Mouse (Mus musculus) T-helper 17 cell (primary cell): ENCODE measurements around the gene Psd.

Source experiments
- in situ Hi-C, 2 experiments: fragments of 300-600 bp; cut with MboI, MseI; formaldehyde crosslinking; loops; 1 replicate in 1 of 2; 2 replicates in 1 of 2; pipeline ENCODE4 v1.15.1; 2025; ENCODE audit warnings: high pct_unique_total_duplicates in 2 of 2

Gene Psd

GRCm38 (mm10) chr19:46322144-46322995, 4.6 kb downstream of the Psd start:
- in situ Hi-C loops = no loop called here

DNA sequence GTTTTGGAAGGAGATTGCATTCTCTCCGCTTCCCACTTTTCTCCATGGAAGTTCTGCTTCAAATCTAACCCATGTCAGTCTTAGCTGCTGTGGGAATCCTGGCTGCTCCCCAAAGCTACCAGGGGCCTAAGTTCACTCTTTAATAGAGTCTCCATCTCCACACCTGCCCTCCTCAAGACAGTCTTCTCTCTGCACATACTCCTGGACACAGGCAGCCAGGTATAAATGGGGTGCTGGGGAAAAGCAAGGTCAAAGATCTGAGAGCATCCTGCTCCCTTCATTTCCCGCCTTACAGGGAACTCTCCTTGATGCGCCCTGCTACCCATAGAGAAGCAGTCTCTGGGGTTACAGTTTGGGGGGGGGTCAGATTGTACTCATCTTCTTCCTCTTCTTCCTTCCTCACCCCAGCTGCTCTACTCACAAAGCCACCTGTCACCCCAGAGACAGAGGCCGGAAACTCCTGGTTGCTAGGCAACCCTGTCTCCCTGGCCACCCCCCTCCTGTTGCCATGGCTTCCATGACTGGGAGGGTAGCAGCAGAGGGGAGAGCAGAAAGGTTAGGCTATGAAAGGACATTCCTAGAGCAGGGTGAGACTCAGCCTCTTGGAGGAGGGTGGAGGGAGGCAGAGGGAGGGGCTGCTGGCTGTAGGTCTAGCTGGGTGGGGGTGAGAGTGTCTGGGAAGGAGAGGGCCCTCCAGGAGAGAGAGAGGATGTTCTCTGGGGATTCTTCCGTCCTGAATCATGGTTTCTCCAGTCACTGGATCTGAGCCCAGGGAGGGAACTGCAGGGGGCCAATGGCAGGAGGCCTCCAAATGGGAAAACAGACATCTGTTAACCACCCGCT, 5.6 kb downstream of the Psd start:
- in situ Hi-C loops = no loop called here

DNA sequence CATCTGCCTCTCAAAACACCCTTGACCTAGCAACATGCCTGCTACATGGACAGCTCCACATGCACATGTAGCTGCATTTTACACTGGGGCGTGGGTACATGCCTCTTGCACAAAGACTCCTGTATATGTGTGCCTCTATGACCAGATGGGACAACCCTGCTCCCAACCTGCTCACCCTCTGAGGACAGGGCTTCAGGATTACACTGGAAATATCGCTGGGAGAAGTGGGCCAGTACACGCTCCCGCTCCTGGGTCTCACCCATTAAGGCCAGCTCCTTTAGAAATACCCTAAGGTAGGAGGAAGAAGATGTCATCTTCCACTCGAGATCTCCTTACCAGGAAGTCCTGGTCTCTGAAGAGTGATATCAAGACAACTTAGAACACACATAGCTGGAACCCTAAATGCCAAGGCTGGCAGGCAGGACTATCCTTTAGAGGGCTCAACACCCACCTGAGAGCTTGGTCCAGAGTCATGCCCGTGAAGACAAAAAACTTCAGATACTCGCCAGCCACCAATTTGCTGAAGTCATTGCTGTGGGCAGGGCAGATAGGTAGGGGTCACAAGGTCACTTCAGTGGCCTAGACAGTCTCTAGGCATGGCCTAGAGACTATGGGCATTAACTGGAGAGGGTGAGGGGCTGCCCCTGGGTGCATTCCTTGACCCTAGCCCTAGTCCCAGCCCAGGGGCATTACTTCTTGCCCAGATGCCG, 6.7 kb downstream of the Psd start:
- in situ Hi-C loops = no loop called here

DNA sequence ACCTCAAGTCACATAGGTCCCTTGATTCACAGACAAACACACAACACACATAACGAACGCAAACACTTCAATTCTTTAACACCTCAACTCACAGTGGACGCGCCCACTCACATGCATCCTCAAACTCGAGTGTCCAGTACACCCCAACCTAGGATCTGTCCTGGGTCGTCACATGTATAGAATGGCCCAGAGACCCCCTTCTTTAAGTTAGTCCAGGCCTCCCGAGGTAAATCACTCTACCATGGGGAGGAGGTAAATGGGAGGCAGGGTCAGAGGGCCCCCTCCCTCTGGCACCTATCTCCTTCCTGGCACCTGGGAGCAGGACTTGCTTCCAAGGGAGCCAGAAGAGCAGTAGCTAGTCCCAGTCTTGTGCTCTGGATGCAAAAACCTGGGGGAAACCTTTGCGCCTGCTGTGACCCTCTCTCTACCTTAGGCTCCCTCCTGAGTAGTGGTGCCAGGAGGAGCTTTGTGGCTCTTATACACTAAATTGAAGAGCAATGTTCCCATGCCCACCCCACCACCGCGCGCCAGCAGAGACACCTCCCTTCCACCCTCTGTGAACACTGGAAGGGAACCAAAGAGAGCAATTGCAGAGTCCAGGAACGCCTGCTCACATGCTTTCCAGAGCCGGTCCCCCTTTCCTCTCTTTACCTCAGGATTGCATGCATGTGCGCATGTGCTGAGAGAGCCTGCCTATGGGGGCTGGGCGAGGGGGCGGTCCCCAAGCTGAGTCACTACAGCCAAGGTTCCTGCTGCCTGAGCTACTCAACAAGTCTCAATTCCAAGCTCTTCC, 8.2 kb downstream of the Psd start:
- in situ Hi-C loops = no loop called here

DNA sequence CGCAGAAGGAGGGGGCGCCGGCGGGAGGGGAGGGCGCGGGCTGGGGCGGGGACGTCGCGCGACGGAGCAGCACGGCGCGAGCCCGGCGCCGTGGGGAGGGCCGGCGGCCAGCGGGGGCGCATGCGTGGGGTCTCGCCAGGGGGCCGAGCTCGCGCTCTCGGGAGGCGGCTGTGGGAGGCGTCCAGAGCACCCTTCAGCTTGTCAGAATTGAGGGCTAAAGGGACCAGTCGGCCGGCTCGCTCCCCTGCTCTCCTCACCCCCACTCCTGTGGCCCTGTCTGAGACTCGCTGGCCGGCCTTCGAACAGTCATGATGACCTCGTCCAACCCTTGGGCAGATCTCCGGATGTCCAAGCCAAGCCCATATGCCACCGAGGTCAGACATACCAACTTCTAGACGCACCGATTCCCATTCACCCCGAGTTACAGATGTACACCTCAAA, 8.9 kb downstream of the Psd start:
- in situ Hi-C loops = no loop called here

DNA sequence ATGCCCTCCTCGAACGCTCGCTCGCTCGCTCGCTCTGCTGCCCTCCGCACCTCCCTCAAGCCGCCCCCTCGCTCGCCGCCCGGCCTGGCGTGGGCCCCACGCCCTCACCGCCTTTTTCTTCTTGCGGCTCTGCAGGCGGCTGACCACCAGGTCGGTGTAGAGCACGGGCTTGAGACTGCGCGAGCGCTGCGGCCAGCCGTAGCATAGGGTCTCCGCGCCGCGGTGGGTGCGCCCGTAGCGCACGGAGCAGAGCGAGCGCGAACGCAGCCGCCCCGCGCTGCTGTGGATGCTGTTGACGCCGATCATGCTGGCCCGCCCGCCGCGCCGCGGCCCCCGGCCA, 9.4 kb downstream of the Psd start:
- in situ Hi-C loops = no loop called here

DNA sequence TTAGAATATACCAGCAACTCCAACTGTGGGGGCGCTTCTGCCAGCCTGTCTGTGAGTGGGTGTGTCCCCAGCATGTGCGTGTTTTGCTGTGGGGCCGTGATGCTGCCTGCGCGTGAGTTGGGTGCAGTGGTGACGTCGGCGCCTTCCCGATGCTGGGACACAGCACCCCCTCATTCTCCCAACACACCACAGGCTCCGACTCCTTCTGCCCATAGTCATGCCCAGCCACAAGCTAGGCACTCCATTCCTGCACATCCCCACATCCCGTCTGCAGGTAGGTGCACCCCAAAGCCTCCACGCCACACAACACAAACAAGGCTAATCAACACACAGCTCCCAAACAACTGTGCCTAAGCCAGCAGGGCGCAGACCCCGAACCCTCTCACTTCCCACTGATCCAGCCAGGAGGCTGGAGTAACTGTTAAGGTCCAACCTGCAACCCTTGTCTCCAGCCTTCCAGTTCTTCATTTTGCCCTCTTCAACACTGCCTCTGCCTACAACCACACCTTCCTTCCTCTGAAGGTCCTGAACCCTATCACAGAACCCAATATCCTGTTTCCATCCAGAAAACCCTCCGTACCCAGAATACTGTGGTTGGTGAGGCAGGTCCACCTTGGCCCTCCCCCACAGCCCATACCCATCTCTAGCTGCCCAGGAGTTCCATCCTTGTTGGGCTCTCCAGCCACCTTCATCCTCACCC, 10.0 kb downstream of the Psd start:
- in situ Hi-C loops = no loop called here

DNA sequence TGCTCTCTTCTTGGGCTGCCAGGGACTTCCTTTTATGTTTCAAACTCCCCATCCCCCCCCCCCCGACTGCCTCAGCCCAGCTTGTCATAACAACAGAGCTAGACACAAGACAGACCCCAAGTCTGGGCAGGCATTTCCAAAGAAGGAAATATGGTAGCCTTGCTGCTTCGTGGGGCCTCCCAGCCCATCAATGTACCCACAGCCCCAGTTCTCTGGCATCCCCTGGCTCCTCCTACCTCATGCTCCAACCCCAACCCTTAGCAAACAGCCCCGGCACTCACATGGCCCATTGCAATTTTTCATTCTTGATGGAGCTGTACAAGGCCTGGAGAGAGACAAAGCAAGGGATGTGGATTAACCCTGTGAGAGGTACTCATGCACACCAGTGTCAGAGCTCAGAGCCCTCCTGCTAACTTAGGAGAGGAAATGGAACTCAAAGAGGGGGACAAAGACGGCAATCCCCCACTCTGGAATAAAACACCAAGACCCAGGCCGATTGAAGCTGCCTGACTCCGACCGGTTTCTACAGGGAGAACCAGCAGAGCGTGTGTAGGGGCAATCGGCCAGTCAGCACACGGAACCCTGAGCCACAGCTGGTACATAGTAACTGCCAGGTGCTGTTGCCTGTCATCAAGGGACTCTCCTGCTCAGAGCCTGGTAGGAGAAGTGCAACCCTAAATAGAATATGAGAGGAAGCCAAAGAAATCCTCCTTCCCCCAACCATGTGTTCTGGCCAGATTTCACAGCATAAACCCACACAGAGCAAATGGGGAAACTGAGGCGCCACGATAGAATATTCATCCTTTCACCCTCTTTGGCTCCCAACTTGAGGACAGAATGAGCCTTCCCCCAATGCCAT, 11.0 kb downstream of the Psd start:
- in situ Hi-C loops = no loop called here

DNA sequence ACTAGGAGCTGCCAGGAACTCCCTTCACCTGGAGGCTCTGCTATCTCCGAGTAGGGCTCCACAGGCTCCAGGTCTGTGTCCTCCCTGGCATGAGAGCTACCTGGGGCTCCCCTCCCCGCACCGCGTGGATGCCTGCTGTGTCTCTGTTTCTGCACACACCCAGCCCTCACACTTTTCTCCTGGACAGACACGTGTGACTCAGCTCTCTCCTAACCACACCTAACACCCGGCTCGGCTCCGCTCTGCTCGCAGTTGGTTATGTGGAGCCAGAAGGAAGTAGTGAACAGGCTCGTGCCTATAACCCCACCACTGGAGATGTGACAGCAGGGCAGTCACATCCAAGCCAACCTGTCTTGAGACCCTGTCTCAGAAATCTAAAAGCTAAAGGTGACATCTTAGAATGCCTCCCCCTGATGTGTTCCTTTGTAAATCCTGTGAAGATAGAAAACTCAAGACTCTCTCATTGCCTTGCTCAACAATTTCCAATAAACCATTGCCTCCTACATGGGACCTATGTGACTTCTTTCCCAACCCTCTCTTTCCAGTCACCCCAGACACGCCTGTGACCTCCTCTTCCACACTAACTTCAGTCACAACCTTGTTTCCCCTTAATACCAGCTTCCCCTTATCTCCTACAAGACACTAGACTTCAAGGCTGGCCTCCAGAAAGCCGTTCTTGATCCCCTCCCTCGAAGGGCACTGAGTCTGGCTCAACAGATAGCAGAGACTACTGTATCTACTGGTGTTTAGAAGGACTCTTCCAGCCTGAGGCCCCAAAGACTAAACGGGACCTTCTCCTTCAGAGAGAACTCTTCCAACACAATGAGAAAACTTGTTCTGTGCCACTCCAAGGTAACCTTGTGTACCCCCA, 11.8 kb downstream of the Psd start:
- in situ Hi-C loops = no loop called here

GRCm38 (mm10) chr19:46314151-46314601, 12.8 kb downstream of the Psd start:
- in situ Hi-C loops = no loop called here

DNA sequence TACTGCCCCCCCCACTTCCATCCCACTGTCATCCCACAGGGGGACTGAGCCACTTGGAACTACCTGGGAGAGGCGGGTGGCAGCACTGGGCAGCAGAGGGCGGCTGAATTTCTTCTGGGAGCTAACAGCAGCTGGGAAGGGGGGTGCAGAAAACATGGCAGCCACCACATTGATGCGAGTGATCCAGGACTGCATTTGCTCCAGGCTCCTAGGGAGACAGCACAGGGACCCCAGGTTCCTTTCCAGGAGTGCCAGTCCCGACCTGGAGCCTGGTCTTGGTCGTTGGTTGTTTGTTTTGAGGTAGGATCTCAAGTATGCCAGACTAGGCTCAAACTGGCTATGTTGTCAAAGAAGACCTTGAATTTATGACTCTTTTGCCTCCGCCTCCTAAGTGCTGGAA, 13.4 kb downstream of the Psd start:
- in situ Hi-C loops = no loop called here

DNA sequence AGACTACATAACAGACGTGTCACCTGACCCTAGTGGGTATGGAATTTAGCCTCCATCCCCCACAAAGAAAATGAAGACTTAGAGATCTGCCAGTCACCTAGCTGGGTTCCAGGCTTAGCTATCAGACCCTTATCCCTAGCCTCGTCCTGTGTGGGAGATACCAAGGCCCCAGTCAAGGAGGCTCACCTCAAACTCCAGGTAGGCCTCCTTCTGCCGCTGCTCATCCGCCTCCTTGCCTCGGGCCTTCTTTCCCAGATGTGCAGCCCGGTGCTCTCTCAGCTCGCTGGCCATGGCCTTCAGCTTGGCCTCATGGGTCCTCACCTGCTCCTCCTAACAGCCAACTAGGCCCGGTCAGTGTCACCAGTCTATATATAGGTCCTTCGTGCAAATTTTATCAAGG, 13.8 kb downstream of the Psd start:
- in situ Hi-C loops = no loop called here

- in situ Hi-C loops = no loop called here
Observed at GRCm38 (mm10) chr19:46312566-46312965, 14.4 kb downstream of the Psd start.

GRCm38 (mm10) chr19:46311341-46311740, 15.6 kb downstream of the Psd start:
- in situ Hi-C loops = no loop called here

GRCm38 (mm10) chr19:46310312-46310865, 16.6 kb downstream of the Psd start:
- in situ Hi-C loops = no loop called here

GRCm38 (mm10) chr19:46309651-46310305, 17.2 kb downstream of the Psd start:
- in situ Hi-C loops = loop anchor here (5.0 kb wide), 1 partner anchor 172 kb away; no protein-coding TSS in a partner anchor

- in situ Hi-C loops = loop anchor here (5.0 kb wide), 1 partner anchor 172 kb away; no protein-coding TSS in a partner anchor
Observed at GRCm38 (mm10) chr19:46308706-46309435, 18.1 kb downstream of the Psd start.
